Mouse (Mus musculus): ENCODE data around the gene Tnfrsf11a.
"Not testable (repeated sequence)": the region's sequence is repeated elsewhere in the genome, so short reads cannot be mapped to it uniquely, and the experiment has no call there.

Tnfrsf11a gene

GRCm38 (mm10) chr1:105780457-105781364 is at the start of gene Tnfrsf11a:
TSS of gene Tnfrsf11a (plus strand) at chr1:105780718.
- DNase-seq, result peak; percentile 65

- no peak for DNase-seq
Measured at GRCm38 (mm10) chr1:105735318-105735717, 45.2 kb upstream of the Tnfrsf11a start.

- DNase-seq, result no peak
Measured at GRCm38 (mm10) chr1:105738334-105738733, 42.2 kb upstream of the Tnfrsf11a start.

- DNase-seq, result no peak
Measured at GRCm38 (mm10) chr1:105739493-105739892, 41.0 kb upstream of the Tnfrsf11a start.

- no peak for DNase-seq
Measured at GRCm38 (mm10) chr1:105742481-105742880, 38.0 kb upstream of the Tnfrsf11a start.

- DNase-seq, result no peak
Measured at GRCm38 (mm10) chr1:105746444-105746843, 34.1 kb upstream of the Tnfrsf11a start.

- no peak for DNase-seq
Measured at GRCm38 (mm10) chr1:105746858-105747596, 33.5 kb upstream of the Tnfrsf11a start.

GRCm38 (mm10) chr1:105748091-105748799 is 32.3 kb upstream of the Tnfrsf11a start:
- DNase-seq, result no peak

GRCm38 (mm10) chr1:105752196-105752595 is 28.3 kb upstream of the Tnfrsf11a start:
- no peak for DNase-seq

GRCm38 (mm10) chr1:105752944-105753343 is 27.6 kb upstream of the Tnfrsf11a start:
- DNase-seq, result no peak

GRCm38 (mm10) chr1:105758798-105759197 is 21.7 kb upstream of the Tnfrsf11a start:
- no peak for DNase-seq

GRCm38 (mm10) chr1:105759422-105760165 is 20.9 kb upstream of the Tnfrsf11a start:
- DNase-seq, result no peak

- no peak for DNase-seq
Measured at GRCm38 (mm10) chr1:105765586-105765985, 14.9 kb upstream of the Tnfrsf11a start.

- not testable (repeated sequence) for DNase-seq
Measured at GRCm38 (mm10) chr1:105766099-105766498, 14.4 kb upstream of the Tnfrsf11a start.

GRCm38 (mm10) chr1:105768397-105768796 is 12.1 kb upstream of the Tnfrsf11a start:
- no peak for DNase-seq

- DNase-seq, result no peak
Measured at GRCm38 (mm10) chr1:105770685-105771084, 9.8 kb upstream of the Tnfrsf11a start.

GRCm38 (mm10) chr1:105776426-105776825 is 4.1 kb upstream of the Tnfrsf11a start:
- no peak for DNase-seq

GRCm38 (mm10) chr1:105780079-105780456 is 450 bp upstream of the Tnfrsf11a start:
- DNase-seq, result no peak

- no peak for DNase-seq
Measured at GRCm38 (mm10) chr1:105781391-105782146, 1.1 kb downstream of the Tnfrsf11a start.

- DNase-seq, result no peak
Measured at GRCm38 (mm10) chr1:105784257-105785016, 3.9 kb downstream of the Tnfrsf11a start.

GRCm38 (mm10) chr1:105785146-105785545 is 4.6 kb downstream of the Tnfrsf11a start:
- DNase-seq, result no peak
